Mouse (Mus musculus) cerebellum, postnatal 10 days (tissue): ENCODE data around the gene Abcc3.
A peak's percentile ranks its signal among the peaks of the same experiment; 100 is the strongest.
"Not testable (repeated sequence)": the region's sequence is repeated elsewhere in the genome, so short reads cannot be mapped to it uniquely, and the experiment has no call there.

ENCODE experiments used
- DNase-seq, 2 experiments: peaks; one replicate each; pipeline ENCODE4 v3.0.0; 2021; ENCODE audit warnings: mixed read lengths in 2 of 2

Gene Abcc3

DNA sequence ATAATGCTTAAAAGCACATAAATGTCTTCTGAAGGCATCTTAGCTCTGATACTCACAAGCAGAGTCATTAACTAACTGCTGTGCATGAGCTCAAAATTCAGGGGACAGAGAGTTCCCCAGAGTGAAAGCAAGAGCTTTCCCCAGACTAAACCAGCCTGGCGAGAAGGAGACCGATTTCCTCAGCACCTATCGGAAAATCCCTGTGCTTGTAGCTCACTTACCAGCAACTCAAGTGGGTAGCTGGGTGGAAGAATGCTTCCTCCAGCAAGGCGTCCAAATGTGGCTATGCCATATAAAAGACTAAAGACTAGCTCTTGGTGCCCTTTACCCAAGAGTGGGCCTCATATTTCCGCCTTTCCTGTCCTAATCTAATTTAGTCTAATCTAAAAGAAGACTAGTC, 9.9 kb upstream of the Abcc3 start:
- no peak for DNase-seq

DNA sequence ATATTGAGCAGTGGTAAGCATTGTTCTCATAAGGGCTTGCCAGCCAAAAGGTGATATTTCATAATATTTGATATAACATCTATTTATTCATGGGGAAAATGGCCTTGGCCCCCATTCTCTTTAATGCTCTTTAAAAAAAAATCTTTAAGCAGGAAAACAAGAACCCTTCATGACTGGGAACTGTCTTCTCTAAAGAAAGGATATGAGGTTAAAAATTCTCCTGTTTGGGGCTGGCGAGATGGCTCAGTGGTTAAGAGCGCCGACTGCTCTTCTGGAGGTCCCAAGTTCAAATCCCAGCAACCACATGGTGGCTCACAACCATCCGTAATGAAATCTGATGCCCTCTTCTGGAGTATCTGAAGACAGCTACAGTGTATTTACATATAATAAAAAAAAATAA, 9.2 kb upstream of the Abcc3 start:
- not testable (repeated sequence) for DNase-seq

DNA sequence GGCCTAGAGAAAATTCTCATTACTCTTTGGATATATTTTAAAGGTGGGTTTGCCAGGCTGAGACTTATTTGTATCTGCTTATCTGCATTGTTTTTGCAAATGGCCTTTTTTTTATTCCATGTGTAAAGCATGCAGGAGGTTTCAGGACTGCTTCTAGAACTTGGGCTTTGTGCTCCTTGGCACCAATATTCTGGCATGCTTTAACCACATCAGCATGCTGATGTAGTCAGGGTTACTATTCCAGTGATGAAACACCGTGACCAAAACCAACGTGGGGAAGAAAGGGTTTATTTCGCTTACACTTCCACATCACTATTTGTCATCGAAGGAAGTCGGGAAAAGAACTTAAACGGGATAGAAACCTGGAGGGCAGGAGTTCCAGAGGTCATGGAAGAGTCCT, 8.2 kb upstream of the Abcc3 start:
- DNase-seq = no peak

DNA sequence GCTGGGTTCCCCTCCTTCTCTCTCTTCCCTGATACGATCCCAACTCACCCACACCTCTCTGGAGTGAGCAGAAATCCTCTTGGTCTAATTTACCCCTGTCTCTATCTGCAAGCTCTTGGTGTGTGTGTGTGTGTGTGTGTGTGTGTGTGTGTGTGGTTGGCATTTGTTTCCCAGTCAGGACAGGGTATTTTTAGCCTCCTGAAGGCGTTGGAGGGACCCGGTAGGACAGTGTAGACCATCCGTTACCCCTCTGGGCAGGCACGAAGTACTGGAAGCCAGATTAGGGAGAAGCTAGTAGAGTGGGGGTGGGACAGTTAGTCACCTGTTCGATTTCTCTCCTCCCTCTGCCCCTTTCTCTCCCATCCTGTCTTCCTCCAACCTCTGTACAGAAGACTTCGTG, 1.3 kb upstream of the Abcc3 start:
- no peak for DNase-seq

DNA sequence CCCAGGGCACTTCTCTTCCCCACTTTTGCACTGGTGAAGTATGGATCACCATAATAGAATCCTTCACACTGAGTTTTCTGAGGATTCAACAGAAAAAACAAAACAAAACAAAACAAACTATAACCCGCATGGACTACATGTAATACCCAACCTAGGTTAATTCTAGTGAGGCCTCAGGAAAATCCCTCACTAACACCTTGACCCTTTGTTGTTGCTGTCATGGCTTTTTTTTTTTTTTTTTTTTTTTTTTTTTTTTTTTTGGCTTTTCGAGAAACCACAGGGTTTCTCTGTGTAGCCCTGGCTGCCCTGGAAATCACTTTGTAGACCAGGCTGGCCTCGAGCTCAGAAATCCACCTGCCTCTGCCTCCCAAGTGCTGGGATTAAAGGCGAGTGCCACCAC, 693 bp upstream of the Abcc3 start:
- DNase-seq = not testable (repeated sequence)

DNA sequence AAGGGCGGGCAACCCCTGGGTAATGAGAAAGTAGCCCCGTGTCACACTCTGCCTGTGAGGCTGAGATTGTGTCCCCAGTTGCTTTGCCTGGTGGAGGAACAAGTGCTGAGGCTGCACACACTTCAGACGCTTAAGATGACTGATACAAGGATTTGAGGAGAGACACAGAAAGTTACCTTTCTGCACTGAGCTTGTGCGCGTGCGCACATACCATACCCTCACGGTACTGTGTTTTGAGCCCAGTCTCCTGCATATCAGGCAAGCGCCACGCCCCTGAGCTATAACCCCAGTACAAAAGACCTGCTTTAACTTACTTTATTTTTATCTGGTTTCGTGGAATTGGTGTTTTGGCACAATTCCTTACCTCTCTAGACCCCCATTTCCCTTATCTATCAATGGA, 1.1 kb downstream of the Abcc3 start:
- no peak for DNase-seq

DNA sequence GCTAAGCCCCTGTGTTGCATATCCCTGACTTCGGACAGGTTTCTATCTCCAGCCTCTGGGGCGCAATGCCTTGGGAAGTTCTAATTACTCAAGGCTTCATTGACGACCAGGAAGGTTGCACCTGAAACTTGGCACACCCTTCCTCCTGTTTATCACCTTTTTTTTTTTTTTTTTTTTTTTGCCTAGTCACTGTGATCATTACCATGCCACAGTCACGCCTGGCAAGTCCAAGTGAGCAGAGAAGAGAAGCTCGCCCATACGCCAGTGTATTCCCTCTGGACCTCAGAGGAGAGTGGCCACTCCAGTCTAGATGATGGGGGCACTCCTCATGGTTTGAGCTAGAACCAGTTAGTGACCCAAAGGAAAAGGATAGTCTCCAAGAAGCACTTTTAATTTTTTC, 2.0 kb downstream of the Abcc3 start:
- no peak for DNase-seq

DNA sequence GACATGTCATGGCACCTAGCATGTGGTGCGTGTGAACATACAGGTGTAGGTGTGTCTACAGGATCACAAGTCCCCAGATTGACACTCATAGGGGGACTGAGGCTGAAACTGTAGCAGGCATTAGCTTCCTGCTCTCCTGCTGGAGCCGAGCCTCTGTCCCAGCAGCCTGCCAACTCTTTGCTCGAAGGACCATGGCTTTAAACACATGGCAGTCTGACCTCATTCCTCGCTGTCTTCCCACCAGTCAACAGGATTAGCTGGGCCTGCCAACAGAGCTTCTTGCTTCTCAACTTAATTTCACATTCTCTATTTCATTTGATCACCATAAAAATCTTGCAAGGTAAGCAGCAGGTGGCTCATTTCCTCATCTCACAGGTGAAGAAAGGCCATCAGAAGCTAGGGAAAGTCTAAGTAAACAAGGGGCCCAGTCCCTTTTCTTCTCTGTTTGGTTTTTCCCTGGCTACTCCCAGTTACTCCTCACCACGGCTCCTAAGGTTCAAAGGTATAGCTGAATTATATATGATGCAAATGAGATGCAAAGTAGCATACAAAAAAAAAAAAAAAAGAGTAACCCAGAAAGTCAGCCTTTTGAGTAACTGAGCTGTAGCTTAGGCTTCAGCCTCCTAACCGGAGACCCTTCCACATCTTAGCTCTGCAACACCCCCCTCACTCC, 2.9 kb downstream of the Abcc3 start:
- DNase-seq = peak; percentile 82 to 86

DNA sequence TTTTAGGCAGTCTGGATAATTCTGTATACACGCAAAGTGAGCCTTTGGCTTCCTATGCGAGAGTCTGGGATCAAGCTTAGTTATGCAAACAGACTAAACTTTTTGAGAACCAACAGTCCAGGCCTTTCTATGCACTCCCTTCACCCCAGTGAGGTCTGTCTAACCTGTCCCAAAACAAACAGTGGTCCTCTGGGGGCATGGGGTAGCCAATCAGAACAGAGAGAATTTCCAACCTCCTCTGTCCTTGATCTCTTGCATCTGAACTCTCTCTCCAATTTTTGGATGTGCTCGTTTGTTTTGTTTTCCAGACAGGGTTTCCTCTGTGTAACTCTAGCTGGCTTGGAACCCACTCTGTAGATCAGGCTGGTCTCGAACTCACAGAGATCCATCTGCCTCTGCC, 3.8 kb downstream of the Abcc3 start:
- no peak for DNase-seq

DNA sequence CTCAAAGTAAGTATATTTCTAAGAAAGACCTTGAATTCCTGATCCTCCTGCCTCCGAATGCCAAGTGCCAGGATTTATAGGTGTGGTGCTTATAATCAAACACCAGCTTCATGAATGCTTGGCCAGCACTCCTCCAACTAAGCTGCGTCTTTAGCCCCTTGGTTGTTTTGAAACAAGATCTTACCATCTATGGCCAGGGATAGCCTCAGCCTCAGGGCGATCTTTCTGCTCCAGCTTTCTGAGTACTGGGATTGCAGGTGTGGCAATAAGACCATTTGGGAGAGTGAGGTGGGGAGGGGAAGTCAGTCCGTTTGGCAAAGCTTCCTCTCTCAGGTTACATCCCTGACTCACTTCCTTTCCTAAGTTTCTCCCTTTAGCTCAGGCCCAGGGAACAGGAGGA, 5.0 kb downstream of the Abcc3 start:
- no peak for DNase-seq

DNA sequence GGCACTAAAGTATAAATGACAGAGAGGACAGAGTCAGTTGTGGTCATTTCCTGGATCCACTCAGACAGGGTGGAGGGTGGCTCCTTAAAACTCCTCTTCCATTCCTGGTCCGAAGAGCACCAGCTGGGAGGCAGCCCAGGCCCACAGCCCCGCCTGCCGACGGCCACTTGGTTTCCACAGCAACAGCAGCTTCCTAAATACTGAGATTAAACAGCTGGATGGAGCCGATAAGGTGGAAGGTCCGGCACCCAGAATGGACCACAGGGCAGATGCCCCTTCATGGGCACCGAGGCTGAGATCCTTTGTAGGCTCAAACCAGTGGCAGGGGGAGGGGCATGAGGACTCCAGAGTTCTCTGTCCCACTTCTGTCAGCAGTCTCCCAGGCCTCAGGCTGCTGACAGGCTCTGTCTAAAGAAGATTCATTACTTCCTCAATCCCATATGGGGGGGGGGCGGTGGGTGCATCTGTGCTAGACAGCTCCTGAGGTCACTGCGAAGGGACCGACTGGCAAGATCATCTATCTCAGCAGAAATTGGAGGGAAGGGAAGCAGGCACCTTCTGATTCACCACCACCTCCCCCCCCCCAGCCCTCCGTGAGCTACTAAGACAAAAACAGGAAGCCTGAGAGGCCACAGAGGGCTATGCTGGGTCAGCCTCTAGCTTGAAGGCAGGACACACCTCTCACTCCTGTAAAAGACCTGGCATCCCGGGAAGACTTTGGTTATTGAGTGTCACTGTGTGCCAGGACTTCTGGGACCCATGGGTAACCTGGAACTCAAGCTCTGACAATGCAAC, 6.6 kb downstream of the Abcc3 start:
- peak; percentile 39 for DNase-seq

DNA sequence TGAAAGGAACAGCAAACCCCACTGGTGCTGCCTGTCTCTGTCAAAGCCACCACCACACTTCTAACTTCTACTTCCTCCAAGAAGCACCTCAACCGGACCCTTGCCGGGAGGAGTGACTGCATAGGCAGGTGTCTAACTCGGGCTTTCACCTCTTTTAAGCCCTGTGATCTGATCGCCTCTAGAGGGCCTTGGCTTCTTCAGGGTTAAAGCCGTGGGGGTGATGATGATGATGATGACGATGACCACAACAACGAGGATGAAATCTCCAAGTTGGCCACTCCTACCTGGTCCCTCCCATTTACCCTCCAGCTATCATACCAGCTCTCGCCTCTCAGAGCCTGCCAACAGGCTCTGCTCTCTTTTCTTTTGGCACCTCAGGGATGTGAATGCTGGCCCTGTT, 13.1 kb downstream of the Abcc3 start:
- no peak for DNase-seq

DNA sequence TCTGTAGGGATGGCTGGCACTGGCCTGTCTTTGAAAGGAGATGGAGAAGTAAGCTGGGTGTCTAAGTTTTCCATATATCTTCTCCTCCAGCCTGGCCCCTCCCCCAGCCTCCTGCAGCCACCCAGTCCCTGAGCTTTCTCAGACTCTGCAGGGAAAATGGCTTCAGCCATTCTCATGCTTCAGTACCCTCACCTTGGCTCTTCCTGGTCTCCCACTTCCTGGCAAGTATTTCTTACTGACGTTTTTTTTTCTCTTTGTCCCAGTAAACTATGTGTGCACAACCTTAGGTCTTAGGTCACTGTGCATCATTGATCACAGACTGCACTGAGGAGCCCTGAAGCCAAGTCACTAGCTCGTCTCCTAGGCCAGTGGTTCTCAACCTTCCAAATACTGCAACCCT, 13.7 kb downstream of the Abcc3 start:
- no peak for DNase-seq

DNA sequence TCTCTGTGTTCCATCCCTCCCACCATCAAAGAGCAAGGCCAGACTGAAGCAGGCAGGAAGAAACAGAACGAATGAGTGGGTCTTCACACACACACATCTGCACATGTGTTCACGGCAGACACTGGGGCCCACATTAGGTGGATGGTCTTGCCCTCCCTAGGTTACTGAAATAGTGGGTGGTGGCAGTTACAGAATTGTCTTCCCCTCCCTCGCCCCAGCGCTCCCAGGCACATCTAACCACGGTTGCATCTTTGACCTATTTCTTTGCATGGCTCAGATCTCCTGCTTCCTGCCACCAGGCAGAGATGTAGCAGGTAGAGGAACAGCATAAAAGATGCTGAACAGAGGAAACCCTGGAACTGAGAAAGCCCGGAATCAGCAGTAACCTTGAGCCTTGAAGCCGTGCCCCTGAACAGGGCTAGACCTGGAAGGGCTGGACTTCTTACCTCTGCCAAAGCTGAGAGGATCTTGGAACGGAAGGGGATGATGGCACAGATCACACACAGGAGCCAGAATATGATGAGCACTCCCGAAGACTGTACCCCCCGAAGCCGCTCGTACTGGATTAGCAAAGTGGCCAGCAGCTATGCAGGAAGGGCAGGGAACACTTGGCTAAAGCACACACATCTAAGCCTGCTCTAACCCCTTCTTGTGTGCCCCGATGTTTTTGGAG, 18.4 kb downstream of the Abcc3 start:
- DNase-seq = peak in 1 of 2 experiments; percentile 40

DNA sequence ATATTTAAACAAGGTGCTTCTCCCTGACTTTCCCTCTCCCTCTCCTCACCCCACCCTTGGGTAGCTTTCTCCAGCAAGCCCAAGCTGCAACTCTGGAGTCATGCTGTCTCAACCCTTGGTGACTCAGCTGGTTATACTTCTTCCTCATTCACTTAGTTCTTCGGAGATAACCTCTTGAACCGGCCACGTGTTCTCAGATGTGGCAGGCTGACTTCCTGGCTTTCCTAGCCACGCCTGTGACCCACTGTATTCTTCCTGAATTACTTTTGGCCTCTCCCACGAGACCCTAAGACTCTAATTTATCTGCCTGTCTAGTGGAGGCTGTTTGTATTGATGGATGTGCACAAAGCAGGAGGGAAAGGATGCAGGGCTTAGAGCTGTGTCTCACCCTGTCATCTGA, 22.0 kb downstream of the Abcc3 start:
- DNase-seq = no peak

DNA sequence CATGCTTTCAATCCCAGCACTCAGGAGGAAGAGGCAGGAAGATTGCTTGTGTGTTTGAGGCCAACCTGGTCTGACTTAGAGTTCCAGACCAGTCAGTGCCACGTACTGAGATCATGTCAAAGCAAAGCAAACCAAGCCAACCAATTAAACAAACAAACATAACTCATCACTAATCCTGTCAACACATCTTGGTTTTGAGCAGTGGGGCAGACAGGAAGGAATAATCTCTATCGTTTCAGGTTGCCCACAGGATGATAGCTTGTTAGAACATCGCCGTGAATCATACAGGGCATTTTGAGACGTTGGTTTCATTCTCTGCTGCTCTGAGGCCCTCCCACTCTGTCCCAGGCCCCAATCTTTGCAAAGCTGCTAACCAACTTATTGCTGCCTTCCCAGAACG, 22.8 kb downstream of the Abcc3 start:
- no peak for DNase-seq

DNA sequence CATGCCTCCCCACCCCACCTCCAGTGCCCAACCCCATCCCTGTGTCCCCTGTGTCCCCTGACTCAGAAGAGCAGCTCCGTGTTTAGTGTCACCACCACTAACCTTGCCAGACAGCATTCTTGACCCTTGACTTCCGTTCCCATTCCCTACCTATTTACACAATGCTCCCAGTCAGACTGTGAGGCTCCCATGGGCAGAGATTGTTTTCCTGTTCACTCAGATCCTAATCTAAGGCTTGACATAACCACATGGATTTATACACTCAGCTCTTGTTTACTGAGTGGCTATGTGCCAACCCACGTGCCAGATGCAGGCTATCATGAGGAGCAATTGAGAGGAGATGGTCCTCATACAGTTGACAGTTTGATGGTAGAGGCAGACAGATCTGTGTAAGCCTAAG, 27.5 kb downstream of the Abcc3 start:
- DNase-seq = no peak

DNA sequence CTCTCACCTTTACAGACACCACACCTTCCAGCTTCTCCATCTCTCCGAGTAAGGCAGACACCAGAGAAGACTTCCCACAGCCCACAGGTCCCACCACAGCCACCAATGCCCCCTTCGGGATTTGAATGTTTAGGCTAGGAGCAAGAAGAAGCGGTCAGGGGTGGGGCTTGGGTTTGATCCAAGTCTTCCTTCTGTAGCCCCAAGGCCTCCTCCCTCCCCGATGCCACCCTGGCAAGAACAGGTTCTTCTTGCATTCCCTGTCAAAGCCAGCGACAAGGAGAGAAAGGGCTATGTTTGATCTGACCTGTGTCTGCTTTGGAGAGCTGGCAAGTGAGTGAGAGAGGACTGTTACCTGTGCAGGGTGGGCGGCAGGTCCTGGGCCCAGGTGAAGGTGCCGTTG, 29.1 kb downstream of the Abcc3 start:
- DNase-seq = peak; percentile 52 to 61

DNA sequence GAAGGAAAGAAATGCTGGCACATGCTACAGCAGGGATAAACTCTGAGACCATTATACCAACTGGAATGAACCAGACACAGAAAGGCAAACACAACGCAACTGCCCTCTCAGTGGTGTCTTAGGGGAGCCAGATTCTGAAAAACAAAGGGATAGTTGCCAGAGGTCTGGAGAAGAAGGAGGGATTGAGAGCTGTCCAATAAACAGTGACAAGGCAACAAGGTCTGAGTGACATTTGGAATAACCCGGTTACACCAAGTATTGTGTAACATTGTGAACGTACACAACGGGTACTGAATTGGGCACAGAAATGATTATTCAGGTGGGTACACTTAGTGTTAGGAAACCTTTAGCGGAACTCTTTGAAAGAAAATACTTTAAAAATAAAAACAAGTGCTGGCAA, 30.7 kb downstream of the Abcc3 start:
- no peak for DNase-seq

DNA sequence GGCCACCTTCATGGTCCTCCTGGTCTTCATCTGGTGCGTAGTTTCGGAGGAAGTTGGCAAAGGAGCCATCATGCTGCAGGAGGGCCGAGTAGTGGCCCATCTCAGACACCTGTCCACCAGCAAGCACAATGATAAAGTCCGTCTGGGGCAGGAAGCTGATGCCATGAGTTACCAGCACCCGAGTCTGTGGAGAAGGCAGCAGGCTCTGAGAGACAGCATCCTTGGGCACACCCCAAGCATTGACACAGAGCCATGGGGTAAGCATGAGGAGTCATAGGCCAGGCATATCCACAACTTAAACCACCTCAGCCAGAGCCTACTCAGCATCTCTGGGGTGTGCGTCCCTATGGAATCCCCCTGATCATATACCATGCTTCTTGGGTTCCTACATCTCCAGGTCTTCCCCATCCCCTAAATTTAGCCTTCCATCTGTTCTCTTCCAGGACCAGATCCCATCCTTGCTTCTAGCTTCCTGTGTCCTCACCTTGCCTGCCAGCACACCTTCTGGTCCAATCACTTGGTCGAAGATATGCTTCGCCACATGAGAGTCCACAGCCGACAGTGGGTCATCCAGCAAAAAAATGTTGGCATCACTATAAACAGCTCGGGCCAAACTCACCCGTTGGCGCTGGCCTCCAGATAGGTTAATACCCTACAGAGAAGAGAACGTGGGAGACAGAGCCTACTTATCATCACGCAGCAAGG, 31.5 kb downstream of the Abcc3 start:
- DNase-seq = peak; percentile 63 to 67

DNA sequence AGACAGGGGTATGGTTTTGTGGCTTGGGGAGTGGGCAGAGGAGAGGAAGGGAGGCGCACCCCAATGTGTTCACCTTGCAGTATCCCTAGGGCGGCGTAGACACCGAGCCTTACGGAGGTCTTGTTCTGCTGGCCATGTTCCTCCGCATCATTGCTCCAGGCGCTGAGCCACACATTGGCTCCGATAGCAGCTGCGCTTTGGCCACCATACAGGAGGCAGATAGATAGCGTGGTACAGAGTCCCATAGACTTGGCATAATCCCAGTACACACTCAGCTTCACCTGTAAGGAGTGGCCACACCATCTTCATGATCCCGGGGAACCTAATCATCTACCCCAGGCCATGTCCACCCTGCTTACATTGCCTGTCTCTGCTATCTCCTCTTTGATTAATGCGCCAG, 33.6 kb downstream of the Abcc3 start:
- peak; percentile 66 to 70 for DNase-seq

DNA sequence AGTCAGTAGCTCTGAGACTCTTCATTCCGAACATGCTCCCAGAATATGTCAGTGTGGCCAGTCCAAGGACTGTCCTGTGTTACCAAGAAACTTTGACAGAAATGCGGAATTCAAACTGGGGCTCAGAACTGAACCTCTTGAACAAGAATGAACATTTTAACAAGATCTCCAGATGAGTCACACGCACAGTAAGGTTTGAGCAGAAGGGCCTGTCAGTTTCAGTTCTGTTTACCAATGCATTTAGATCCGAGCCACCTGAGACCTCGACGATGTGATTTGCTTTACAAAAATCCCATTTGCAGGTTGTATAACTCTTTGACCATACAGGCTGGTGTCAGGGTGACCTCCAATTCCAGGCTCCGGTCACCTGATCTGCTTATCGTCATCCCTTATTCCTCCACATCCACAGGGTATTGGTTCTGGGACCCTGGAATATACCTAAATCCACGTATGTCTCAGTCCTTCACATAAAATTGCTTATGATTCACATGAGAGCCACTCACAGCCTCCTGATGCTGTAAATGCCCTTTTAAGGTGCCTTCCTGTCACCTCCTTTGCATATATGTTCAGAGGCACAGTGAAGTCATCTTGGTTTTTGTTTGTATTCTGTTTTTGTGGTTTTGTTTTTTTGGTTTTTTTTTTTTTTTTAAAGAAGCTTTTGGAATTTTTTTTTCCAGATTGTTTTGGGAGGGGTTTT, 37.1 kb downstream of the Abcc3 start:
- no peak for DNase-seq

DNA sequence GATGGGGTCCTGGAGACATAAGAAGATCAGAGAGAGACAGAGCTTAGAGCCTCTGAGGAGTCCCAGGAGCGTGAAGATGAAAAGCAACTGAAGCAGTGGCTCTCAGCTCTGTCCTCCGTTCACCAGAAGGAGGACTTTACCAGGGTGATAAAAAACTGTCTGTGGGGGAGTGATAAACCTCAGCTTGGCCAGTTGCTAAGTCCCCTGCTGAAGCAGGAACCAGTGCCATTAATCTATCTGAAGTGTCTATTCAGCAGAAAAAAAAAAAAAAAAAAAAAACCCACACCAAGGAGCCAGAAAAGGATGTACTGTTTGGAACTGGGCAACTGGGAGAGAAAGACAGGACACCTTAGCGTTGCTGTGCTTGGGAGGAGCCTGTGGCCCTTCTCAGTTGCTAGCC, 41.7 kb downstream of the Abcc3 start:
- no peak for DNase-seq
